Mouse (Mus musculus): Measurements from ENCODE around the gene Tsc22d2.

Tsc22d2 gene

GRCm38 (mm10) chr3:58414234-58414938, at the start of gene Tsc22d2:
TSS of gene Tsc22d2 (plus strand) at chr3:58414715.
- peak; percentile 99 for DNase-seq

- no peak for DNase-seq
These were observed 47.8 kb upstream of the Tsc22d2 start for GRCm38 (mm10) chr3:58366756-58367155.

GRCm38 (mm10) chr3:58370811-58371210, 43.7 kb upstream of the Tsc22d2 start:
- no peak for DNase-seq

- DNase-seq: peak; percentile 68 to 72
These were observed 42.2 kb upstream of the Tsc22d2 start for GRCm38 (mm10) chr3:58372066-58372904.

GRCm38 (mm10) chr3:58372905-58373208, 41.7 kb upstream of the Tsc22d2 start:
- DNase-seq: peak in 1 of 2 experiments; percentile 9

- no peak for DNase-seq
These were observed 40.2 kb upstream of the Tsc22d2 start for GRCm38 (mm10) chr3:58374281-58374680.

- no peak for DNase-seq
These were observed 37.8 kb upstream of the Tsc22d2 start for GRCm38 (mm10) chr3:58376713-58377112.

GRCm38 (mm10) chr3:58377589-58378134, 36.9 kb upstream of the Tsc22d2 start:
- DNase-seq: peak; percentile 20 to 35

- DNase-seq: no peak
These were observed 31.8 kb upstream of the Tsc22d2 start for GRCm38 (mm10) chr3:58382676-58383075.

GRCm38 (mm10) chr3:58385060-58385459, 29.5 kb upstream of the Tsc22d2 start:
- DNase-seq: no peak

- peak; percentile 51 to 62 for DNase-seq
These were observed 25.8 kb upstream of the Tsc22d2 start for GRCm38 (mm10) chr3:58388731-58389130.

- DNase-seq: no peak
These were observed 16.0 kb upstream of the Tsc22d2 start for GRCm38 (mm10) chr3:58398541-58398940.

- DNase-seq: no peak
These were observed 14.6 kb upstream of the Tsc22d2 start for GRCm38 (mm10) chr3:58399931-58400330.

GRCm38 (mm10) chr3:58411669-58412068, 2.8 kb upstream of the Tsc22d2 start:
- DNase-seq: no peak

- no peak for DNase-seq
These were observed 844 bp upstream of the Tsc22d2 start for GRCm38 (mm10) chr3:58413671-58414070.

- peak; percentile 70 to 79 for DNase-seq
These were observed 720 bp downstream of the Tsc22d2 start for GRCm38 (mm10) chr3:58414986-58415883.

GRCm38 (mm10) chr3:58415884-58416725, 1.6 kb downstream of the Tsc22d2 start:
- peak; percentile 82 to 85 for DNase-seq

GRCm38 (mm10) chr3:58416726-58417437, 2.4 kb downstream of the Tsc22d2 start:
- DNase-seq: peak; percentile 70 to 73

- DNase-seq: no peak
These were observed 4.5 kb downstream of the Tsc22d2 start for GRCm38 (mm10) chr3:58418724-58419705.

GRCm38 (mm10) chr3:58428861-58429260, 14.3 kb downstream of the Tsc22d2 start:
- no peak for DNase-seq
